Mouse (Mus musculus) adipocyte (in vitro differentiated cells): ENCODE measurements at regions not wholly inside any gene's neighbourhood (a gene's known extent, or its start where the extent isn't known, plus 50 kb on each side); places are given as distances from the start of the nearest gene placed in this dataset.

ENCODE experiments used
- DNase-seq: peaks from one replicate; pipeline ENCODE4 v3.0.0-alpha.2; 2016; ENCODE audit warnings: low spot score

GRCm38 (mm10) chr3:50813760-50814400 is 370.5 kb upstream of the Slc7a11 start:
- DNase-seq, result no peak

GRCm38 (mm10) chr3:50815716-50816115 is 372.3 kb upstream of the Slc7a11 start:
- DNase-seq, result no peak

GRCm38 (mm10) chr3:50816479-50816878 is 373.1 kb upstream of the Slc7a11 start:
- no peak for DNase-seq

- no peak for DNase-seq
Measured at GRCm38 (mm10) chr3:50817361-50817760, 373.9 kb upstream of the Slc7a11 start.

- no peak for DNase-seq
Measured at GRCm38 (mm10) chr3:50820776-50821175, 377.4 kb upstream of the Slc7a11 start.

- DNase-seq, result no peak
Measured at GRCm38 (mm10) chr3:50825534-50826423, 382.4 kb upstream of the Slc7a11 start.

- no peak for DNase-seq
Measured at GRCm38 (mm10) chr3:50826424-50826819, 383.0 kb upstream of the Slc7a11 start.

GRCm38 (mm10) chr3:50829211-50829610 is 385.8 kb upstream of the Slc7a11 start:
- DNase-seq, result no peak

- DNase-seq, result no peak
Measured at GRCm38 (mm10) chr3:50830446-50830845, 387.0 kb upstream of the Slc7a11 start.

- DNase-seq, result no peak
Measured at GRCm38 (mm10) chr3:50830926-50831325, 387.5 kb upstream of the Slc7a11 start.

- no peak for DNase-seq
Measured at GRCm38 (mm10) chr3:50842216-50842615, 382.0 kb upstream of the Noct start.

GRCm38 (mm10) chr3:50844835-50845301 is 379.4 kb upstream of the Noct start:
- no peak for DNase-seq

GRCm38 (mm10) chr3:50845311-50845710 is 378.9 kb upstream of the Noct start:
- no peak for DNase-seq

GRCm38 (mm10) chr3:50848528-50848927 is 375.7 kb upstream of the Noct start:
- DNase-seq, result no peak

- no peak for DNase-seq
Measured at GRCm38 (mm10) chr3:50851083-50851637, 373.1 kb upstream of the Noct start.

- DNase-seq, result no peak
Measured at GRCm38 (mm10) chr3:50867105-50867504, 357.1 kb upstream of the Noct start.

GRCm38 (mm10) chr3:50869211-50869610 is 355.0 kb upstream of the Noct start:
- no peak for DNase-seq

- DNase-seq, result no peak
Measured at GRCm38 (mm10) chr3:50879050-50879449, 345.2 kb upstream of the Noct start.

GRCm38 (mm10) chr3:50879595-50879994 is 344.7 kb upstream of the Noct start:
- DNase-seq, result no peak

GRCm38 (mm10) chr3:50881437-50882248 is 342.6 kb upstream of the Noct start:
- no peak for DNase-seq

- no peak for DNase-seq
Measured at GRCm38 (mm10) chr3:50882249-50882733, 342.0 kb upstream of the Noct start.

GRCm38 (mm10) chr3:50886336-50886735 is 337.9 kb upstream of the Noct start:
- DNase-seq, result no peak
